Mouse (Mus musculus): Measurements from ENCODE around the gene Polr3g. TPM values are rescaled to one million over a fixed set of nuclear protein-coding genes. Genes with fewer than 3 reads are reported as not detected.

Gene Polr3g
- polyA plus RNA-seq, 2 experiments, result 6.5 to 11.7 TPM

DNA sequence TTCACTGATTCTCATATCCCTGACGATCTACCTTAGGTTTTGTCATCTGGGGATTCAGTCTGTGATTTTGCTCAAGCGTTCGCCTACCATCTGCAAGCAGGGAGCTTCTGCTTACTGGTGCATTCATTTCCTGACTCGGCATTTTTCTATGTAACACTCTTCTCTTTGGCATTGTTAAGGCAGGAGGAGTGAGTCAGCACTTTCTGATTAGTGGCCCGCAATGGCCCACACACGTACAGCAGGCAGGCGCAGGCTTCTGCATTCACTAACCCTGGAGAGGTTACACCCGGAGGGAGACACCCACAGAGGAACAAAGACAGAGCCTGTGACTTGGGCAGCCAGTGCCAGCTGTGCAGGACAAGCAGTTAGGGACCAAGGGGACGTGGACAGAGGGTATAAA, 19.2 kb downstream of the Polr3g start:
- H3K27ac ChIP-seq, result peak overlapping the region; percentile 53
- no peak overlapping the region for H3K4me3 ChIP-seq (ENCODE audit: insufficient read depth in 1 of 2, low read depth in 2 of 2, low read length in 2 of 2)
- TF ChIP-seq CTCF (IDR thresholded peaks at IDR 0.05; ENCODE audit: low read depth) (no peak), EP300 (IDR thresholded peaks at IDR 0.05; ENCODE audit: low read depth) (peak; percentile 48)
- no peaks in the 10 kb centered on the region for H3K9me3 ChIP-seq (ENCODE audit: control insufficient read depth, low read length)
- no peak overlapping the region for H3K9ac ChIP-seq (replicated peaks)
- peaks cover 24 to 25% of the 10 kb centered on the region in 2 experiments for H3K4me1 ChIP-seq (replicated peaks; ENCODE audit: control insufficient read depth in 2 of 2, insufficient read depth in 2 of 2, low read length in 1 of 2)
- ATAC-seq (ENCODE audit: insufficient read depth), result peak; percentile 77
- H3K36me3 ChIP-seq (replicated peaks; ENCODE audit: control insufficient read depth, insufficient read depth, low read depth), result no peaks in the 10 kb centered on the region; the same call in 1 of the 2 replicates
- 24% methylated on average over 9 of the region's 9 CpGs for WGBS (ENCODE audit: insufficient replicate concordance)
- H3K27me3 ChIP-seq (ENCODE audit: control insufficient read depth, insufficient read depth, low read length), result no peaks in the 10 kb centered on the region
- peak; percentile 72 to 75 (median 74) for DNase-seq (ENCODE audit: low read depth in 3 of 3, low spot score in 3 of 3)
- peak overlapping the region; percentile 41 for H3K4me2 ChIP-seq (ENCODE audit: low read depth)

DNA sequence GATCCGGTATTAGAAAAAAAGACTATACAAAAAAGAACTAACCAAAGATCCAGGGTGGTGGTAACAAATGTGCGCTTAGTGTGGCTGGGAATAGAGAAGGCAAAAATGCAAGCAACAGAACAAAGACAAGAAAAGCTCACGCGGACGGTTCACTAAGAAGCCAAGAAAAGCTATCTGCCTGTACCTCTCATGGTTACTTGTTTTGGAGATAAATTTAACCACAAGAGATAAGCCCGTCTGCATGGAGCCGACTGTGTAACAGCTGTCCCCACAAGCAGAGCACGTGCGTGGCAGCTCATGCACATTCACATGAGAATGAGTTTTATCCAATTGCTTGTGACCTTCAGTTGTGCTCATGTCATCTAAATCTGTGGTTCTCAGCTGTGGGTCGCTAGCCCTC, 20.3 kb downstream of the Polr3g start:
- H3K27me3 ChIP-seq (ENCODE audit: control insufficient read depth, insufficient read depth, low read length), result no peaks in the 10 kb centered on the region
- no peaks in the 10 kb centered on the region; the same call in none of the 2 replicates for H3K36me3 ChIP-seq (replicated peaks; ENCODE audit: control insufficient read depth, insufficient read depth, low read depth)
- H3K27ac ChIP-seq, result peak overlapping the region; percentile 18
- peak; percentile 43 to 57 (median 47) for DNase-seq (ENCODE audit: low read depth in 3 of 3, low spot score in 3 of 3)
- no peak overlapping the region for H3K4me3 ChIP-seq (ENCODE audit: insufficient read depth in 1 of 2, low read depth in 2 of 2, low read length in 2 of 2)
- peak; percentile 86 for TF ChIP-seq EP300 (IDR thresholded peaks at IDR 0.05; ENCODE audit: low read depth)
- TF ChIP-seq CTCF (IDR thresholded peaks at IDR 0.05; ENCODE audit: low read depth), result no peak
- H3K9me3 ChIP-seq (ENCODE audit: control insufficient read depth, low read length), result no peaks in the 10 kb centered on the region
- peaks cover 24 to 25% of the 10 kb centered on the region in 2 experiments for H3K4me1 ChIP-seq (replicated peaks; ENCODE audit: control insufficient read depth in 2 of 2, insufficient read depth in 2 of 2, low read length in 1 of 2)
- 15% methylated on average over 10 of the region's 10 CpGs for WGBS (ENCODE audit: insufficient replicate concordance)
- peak; percentile 81 for ATAC-seq (ENCODE audit: insufficient read depth)
- peak overlapping the region; percentile 57 for H3K4me2 ChIP-seq (ENCODE audit: low read depth)
- 0 out of 2 replicates have a peak overlapping the region, but pooled peaks have one; percentile 14 for H3K9ac ChIP-seq (replicated peaks)

DNA sequence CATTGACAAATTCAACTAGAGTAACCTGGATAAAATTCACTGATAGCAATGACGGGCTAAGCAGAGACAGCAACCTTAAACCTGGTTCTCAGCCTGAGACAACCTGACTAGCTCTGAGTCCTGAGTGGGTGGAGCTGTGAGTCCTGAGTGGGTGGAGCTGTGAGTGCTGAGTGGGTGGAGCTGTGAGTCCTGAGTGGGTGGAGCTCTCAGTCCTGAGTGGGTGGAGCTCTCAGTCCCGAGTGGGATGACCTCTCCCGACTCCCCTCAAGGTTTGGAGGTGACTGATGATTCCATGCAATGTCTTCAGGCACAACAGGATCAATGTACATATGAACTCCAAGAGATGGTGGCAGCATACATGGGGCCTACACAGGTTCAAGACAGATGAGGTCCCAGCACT, 21.2 kb downstream of the Polr3g start:
- H3K27ac ChIP-seq, result no peak overlapping the region
- TF ChIP-seq CTCF (IDR thresholded peaks at IDR 0.05; ENCODE audit: low read depth) (no peak), EP300 (IDR thresholded peaks at IDR 0.05; ENCODE audit: low read depth) (no peak)
- WGBS (ENCODE audit: insufficient replicate concordance), result 55% methylated on average over 3 of the region's 3 CpGs
- no peaks in the 10 kb centered on the region for H3K27me3 ChIP-seq (ENCODE audit: control insufficient read depth, insufficient read depth, low read length)
- peaks cover 24 to 25% of the 10 kb centered on the region in 2 experiments for H3K4me1 ChIP-seq (replicated peaks; ENCODE audit: control insufficient read depth in 2 of 2, insufficient read depth in 2 of 2, low read length in 1 of 2)
- no peaks in the 10 kb centered on the region; the same call in none of the 2 replicates for H3K36me3 ChIP-seq (replicated peaks; ENCODE audit: control insufficient read depth, insufficient read depth, low read depth)
- no peak overlapping the region for H3K4me3 ChIP-seq (ENCODE audit: insufficient read depth in 1 of 2, low read depth in 2 of 2, low read length in 2 of 2)
- H3K4me2 ChIP-seq (ENCODE audit: low read depth), result no peak overlapping the region; the same call in 1 of the 2 replicates
- no peaks in the 10 kb centered on the region for H3K9me3 ChIP-seq (ENCODE audit: control insufficient read depth, low read length)
- peak; percentile 47 for ATAC-seq (ENCODE audit: insufficient read depth)
- DNase-seq (ENCODE audit: low read depth in 3 of 3, low spot score in 3 of 3), result peak in 1 of 3 experiments; percentile 38
- no peak overlapping the region for H3K9ac ChIP-seq (replicated peaks)

DNA sequence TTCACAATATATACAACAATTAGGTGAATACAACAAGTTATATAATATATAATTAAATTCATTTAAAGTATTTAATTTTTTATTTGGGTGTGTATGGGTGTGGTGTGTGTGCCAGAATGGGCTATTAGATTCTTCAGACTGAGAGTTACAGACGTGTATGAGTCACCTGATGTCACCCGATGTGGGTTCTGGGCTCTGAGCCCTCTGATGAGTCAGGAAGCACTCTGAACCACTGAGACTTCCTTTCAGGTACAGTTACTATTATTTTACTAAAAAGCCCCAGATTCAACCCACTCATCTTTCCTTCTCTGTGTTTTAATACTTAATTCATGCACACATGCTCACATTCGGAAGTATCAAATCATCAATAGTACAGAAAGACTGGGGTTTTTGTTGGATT, 25.9 kb downstream of the Polr3g start:
- H3K27me3 ChIP-seq (ENCODE audit: control insufficient read depth, insufficient read depth, low read length), result no peaks in the 10 kb centered on the region
- H3K4me1 ChIP-seq (replicated peaks; ENCODE audit: control insufficient read depth in 2 of 2, insufficient read depth in 2 of 2, low read length in 1 of 2), result peaks cover 7 to 8% of the 10 kb centered on the region in 2 experiments
- TF ChIP-seq EP300 (IDR thresholded peaks at IDR 0.05; ENCODE audit: low read depth), result no peak
- no peak for TF ChIP-seq CTCF (IDR thresholded peaks at IDR 0.05; ENCODE audit: low read depth)
- H3K9me3 ChIP-seq (ENCODE audit: control insufficient read depth, low read length), result no peaks in the 10 kb centered on the region
- ATAC-seq (ENCODE audit: insufficient read depth) (no peak), DNase-seq (ENCODE audit: low read depth in 3 of 3, low spot score in 3 of 3) (no peak)
- no peak overlapping the region for H3K9ac ChIP-seq (replicated peaks)
- H3K4me2 ChIP-seq (ENCODE audit: low read depth), result no peak overlapping the region
- no peak overlapping the region for H3K27ac ChIP-seq
- no peaks in the 10 kb centered on the region; the same call in none of the 2 replicates for H3K36me3 ChIP-seq (replicated peaks; ENCODE audit: control insufficient read depth, insufficient read depth, low read depth)
- 71% methylated on average over 3 of the region's 3 CpGs for WGBS (ENCODE audit: insufficient replicate concordance)
- no peak overlapping the region for H3K4me3 ChIP-seq (ENCODE audit: insufficient read depth in 1 of 2, low read depth in 2 of 2, low read length in 2 of 2)

DNA sequence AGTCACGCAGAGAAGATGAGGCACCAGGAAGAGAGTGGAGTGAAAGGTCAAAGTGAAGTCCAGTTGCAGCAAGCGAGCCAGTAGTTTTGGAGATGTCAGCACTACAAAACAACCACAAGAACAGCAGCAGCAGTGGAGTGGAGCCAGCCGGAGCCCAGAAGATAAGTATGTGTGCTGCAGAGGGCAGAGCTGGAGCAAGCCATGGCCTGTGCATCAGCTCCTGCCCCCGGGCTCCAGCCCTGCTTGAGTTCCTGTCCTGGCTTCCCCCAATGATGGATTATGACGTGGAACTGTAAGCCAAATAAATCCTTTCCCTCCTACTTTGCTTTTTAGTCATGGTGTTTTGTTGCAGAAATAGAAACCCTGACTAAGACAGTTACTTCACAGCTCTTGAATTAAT, 26.6 kb downstream of the Polr3g start:
- ATAC-seq (ENCODE audit: insufficient read depth) (no peak; the same call in 1 of the 2 replicates), DNase-seq (ENCODE audit: low read depth in 3 of 3, low spot score in 3 of 3) (no peak)
- H3K27ac ChIP-seq, result no peak overlapping the region
- WGBS (ENCODE audit: insufficient replicate concordance), result 69% methylated on average over 5 of the region's 5 CpGs
- TF ChIP-seq EP300 (IDR thresholded peaks at IDR 0.05; ENCODE audit: low read depth), result no peak
- TF ChIP-seq CTCF (IDR thresholded peaks at IDR 0.05; ENCODE audit: low read depth), result no peak
- no peaks in the 10 kb centered on the region for H3K9me3 ChIP-seq (ENCODE audit: control insufficient read depth, low read length)
- no peak overlapping the region for H3K4me3 ChIP-seq (ENCODE audit: insufficient read depth in 1 of 2, low read depth in 2 of 2, low read length in 2 of 2)
- no peaks in the 10 kb centered on the region for H3K27me3 ChIP-seq (ENCODE audit: control insufficient read depth, insufficient read depth, low read length)
- no peak overlapping the region for H3K4me2 ChIP-seq (ENCODE audit: low read depth)
- no peak overlapping the region for H3K9ac ChIP-seq (replicated peaks)
- no peaks in the 10 kb centered on the region; the same call in none of the 2 replicates for H3K36me3 ChIP-seq (replicated peaks; ENCODE audit: control insufficient read depth, insufficient read depth, low read depth)
- peaks cover 2% of the 10 kb centered on the region in 2 experiments; a peak in 1 of 4 replicates for H3K4me1 ChIP-seq (replicated peaks; ENCODE audit: control insufficient read depth in 2 of 2, insufficient read depth in 2 of 2, low read length in 1 of 2)

All from liver, embryonic 14.5 days (tissue).